Mouse (Mus musculus) cerebellum, adult 11-12 months (tissue): Measurements from ENCODE around the gene Parp11.
A peak's percentile ranks its signal among the peaks of the same experiment; 100 is the strongest.

Experiments used
- DNase-seq: peaks from one replicate; pipeline ENCODE4 v3.0.0; 2022

Parp11 gene

DNA sequence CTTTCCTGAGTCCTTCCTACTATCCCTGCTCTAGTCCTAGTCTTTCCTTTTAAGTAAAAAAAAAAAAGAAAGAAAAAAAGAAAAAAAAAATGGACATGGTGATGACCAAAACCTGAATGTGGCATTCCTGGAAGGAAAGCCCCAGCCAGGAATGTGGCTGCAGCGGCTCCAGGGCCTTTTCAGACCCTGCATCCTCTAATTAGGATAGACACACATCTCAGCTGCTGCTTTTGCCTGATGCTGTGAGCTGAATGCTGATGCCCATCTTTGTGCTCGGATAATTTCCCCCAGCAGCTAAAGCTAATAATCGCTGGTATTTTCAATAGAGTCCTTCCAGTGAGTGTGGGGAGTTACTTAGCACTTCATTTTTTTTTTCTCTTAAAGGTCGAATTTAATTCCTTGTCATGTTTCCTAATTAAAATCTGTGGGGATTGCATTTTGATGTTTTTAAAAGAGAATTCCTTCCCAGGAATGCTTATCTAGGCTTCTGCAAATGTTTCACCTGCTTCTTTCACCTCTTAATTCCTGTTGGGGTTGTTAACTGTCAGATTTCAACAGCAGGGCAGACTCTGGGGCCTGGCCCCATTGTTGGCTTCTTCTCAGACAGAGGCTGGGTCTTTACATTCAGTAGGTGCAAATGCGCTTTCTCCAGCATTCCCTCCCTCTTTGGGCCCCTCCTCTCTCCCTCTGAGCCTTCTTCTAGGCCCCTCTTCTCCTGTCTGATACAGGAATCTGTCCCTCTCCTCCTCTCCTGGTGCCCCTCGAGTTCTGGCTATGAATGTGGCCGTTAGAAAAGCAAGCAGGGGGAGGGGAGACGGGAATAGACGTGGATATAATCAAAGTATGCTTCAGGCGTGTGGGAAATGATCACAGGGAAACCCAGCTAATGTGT is 3.1 kb downstream of the Parp11 start:
- no peak for DNase-seq

DNA sequence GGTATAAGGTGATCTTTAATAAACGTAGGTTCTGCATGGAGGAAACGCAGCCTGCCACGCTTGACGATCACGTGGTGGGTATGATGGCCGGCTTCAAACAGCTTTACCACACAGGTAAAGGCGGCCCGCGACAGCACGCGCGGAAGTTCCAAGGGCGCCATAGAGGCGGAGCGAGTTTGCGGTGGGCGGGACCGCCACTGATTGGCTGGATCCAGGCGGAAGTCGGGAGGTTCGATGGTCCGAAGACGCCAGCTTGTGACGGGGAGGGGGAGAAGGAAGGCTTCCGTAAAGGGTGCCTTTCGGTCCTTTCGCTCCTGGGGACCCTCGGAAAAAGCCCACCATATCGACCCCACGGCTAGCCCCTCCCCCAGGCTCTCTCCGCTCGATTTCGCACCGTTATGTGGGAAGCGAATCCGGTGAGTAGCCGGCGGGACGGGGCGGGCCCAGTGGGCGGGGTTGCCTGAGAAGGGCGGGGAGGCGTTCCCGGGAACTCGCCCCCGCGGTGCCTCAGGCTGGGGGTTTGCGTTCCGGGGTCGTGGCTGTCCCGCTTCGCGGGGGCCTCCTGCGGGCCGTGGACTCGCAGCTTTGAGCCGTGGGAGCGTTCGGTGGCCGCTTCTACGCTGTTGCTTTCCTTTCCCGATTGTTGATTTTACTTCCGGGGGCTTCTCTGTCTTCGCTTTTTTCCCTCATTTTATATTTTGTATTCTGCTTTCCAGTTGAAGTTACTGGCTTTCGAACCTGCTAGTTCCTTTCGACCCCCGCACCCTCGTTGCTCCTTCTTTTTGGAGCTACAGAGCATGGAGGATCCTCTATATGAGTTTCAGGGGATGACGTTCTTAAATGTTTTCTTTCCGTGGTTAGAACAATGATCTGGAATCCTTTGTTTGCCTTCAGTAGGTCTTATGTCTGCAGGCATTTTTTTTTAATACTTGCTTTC is 7.0 kb downstream of the Parp11 start:
- DNase-seq: peak; percentile 89

- DNase-seq: no peak
Measured at GRCm38 (mm10) chr6:127454344-127454707, 7.7 kb downstream of the Parp11 start.

DNA sequence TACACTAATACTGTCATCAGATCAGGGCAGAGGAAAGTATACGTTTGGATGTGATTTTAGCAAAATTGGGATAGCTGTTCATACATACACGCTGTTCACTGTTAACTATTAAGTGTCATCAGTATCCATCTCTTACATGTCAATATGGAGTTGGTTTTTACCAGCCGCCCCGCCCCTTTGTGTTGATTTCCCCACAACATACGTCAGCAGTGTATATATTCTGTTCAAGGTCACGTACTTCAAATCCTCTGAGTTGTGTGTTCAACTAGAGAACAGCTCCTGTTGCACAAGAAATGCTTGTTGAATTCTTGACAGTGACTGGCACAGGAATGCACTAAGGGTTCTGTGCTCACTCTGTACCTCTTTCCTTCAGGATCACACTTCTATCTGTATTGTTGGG is 8.2 kb downstream of the Parp11 start:
- no peak for DNase-seq

DNA sequence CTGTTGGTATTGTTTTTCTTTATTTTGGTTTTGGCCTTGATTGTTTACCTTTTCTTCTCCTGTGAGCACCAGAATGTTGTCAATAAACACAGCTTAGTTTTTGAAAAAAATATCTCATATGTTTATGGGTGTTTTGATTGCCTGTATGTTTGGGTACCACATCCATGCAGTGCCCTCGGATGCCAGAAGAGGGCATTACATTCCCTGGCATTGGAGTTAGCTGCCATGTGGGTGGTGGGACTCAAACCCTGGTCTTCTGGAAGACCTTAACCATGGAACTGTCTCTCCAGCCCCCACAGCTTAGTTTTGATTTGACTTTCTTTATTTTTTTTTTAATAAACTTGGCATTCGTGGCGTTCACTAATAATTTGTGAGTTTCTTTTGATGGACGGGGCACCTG is 8.8 kb downstream of the Parp11 start:
- DNase-seq: no peak

- DNase-seq: no peak
Measured at GRCm38 (mm10) chr6:127456769-127457168, 10.1 kb downstream of the Parp11 start.

GRCm38 (mm10) chr6:127459776-127460175 is 13.1 kb downstream of the Parp11 start:
- DNase-seq: no peak

GRCm38 (mm10) chr6:127461491-127461890 is 14.9 kb downstream of the Parp11 start:
- no peak for DNase-seq

- DNase-seq: no peak
Measured at GRCm38 (mm10) chr6:127462251-127462650, 15.6 kb downstream of the Parp11 start.

DNA sequence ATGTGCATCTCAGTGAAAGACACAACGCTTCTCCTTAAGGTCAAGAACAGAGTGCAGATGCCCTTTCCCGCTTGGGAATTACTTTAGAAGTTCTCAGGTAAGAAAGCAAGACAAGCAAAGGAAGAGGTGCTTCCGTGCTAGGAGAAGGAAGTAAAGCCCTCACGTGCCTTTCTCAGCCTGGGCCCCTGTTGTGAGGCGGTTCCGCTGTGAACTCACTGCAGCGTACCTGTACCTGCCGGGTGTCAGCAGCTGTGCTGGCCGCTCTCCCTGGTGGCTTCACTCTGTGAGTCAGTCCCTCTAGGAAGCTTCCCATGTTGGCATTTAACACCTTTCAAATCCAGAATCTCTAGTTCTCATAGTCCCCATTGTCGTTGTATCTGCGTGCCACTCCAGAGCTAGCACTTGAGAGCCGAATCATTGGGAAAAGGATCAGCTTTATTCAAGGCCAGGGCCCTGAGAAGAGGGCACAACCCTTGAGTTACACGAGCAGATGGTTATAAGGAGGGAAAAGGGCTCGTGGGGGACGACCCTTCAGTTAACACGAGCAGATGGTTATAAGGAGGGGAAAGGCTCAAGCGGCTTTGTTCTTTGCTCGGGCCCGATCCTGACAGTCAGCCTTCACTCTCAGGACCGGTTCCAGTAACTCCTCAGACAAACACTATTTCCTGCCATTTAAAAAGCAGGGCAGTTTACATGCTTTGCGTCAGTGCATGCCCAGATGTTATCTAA is 16.8 kb downstream of the Parp11 start:
- DNase-seq: no peak

DNA sequence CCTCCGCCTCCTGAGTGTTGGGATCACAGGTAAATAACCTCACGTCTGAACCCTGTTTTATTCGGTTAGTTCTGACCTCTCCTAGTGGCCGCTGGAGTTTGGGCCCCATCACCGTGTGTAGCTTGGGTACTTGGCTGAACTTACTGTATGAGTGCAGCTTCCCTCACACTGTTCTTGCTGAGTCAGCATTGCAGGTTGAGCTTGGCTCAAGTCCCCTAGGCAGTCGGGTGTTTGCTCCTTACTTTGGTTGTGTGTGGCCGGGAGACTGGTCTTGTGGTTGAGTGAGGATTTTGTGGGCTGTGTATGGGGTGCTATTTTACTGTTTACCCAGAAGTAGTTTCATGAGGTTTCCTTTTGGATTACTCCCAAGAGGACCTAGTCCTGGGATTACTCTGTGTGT is 17.9 kb downstream of the Parp11 start:
- DNase-seq: no peak

GRCm38 (mm10) chr6:127466749-127467310 is 20.2 kb downstream of the Parp11 start:
- DNase-seq: no peak

- no peak for DNase-seq
Measured at GRCm38 (mm10) chr6:127472078-127472477, 25.4 kb downstream of the Parp11 start.

- DNase-seq: no peak
Measured at GRCm38 (mm10) chr6:127473961-127474360, 27.3 kb downstream of the Parp11 start.

- no peak for DNase-seq
Measured at GRCm38 (mm10) chr6:127475231-127475630, 28.6 kb downstream of the Parp11 start.

- no peak for DNase-seq
Measured at GRCm38 (mm10) chr6:127491046-127491445, 44.4 kb downstream of the Parp11 start.

DNA sequence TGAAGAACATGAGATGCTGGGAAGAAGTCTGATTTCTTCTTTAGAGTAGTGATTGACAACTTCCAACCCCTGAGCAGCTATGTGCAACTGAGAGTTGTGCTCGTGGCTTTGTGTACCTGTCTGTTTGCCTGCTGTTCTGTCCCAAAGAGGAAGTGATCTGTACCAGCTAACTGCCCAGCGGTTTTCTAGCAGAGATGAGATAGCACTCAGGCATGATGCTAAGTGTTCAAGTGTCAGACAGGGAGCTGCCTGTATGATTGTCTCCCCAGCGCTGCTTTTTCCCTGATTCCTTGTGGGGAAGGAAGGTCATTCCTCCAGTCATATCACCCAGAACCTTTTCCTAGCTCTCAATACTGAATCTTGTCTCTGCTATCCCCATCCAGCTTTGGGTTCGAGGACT is 45.9 kb downstream of the Parp11 start:
- no peak for DNase-seq

- DNase-seq: no peak
Measured at GRCm38 (mm10) chr6:127493750-127494149, 47.1 kb downstream of the Parp11 start.

- no peak for DNase-seq
Measured at GRCm38 (mm10) chr6:127494357-127494756, 47.7 kb downstream of the Parp11 start.

DNA sequence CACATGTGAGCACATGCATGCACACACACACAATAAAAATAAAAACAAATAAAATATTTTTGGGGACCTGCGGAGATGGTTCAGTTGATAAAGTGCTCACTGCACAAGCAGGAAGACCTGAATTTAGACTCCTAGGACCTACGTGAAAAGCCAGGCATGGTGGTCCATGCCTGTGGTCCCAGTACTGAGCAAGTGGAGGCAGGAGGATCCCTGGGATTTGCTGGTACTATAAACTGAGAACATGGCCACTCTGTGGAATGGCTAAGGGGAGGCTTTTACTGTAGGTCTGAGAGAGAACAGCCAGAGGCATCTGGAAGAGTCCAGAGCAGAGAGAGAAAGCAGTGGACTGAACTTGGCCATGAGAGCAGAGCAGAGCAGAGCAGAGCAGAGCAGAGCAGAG is 48.6 kb downstream of the Parp11 start:
- no peak for DNase-seq

GRCm38 (mm10) chr6:127495876-127496275 is 49.2 kb downstream of the Parp11 start:
- no peak for DNase-seq

GRCm38 (mm10) chr6:127496841-127497656 is 50.4 kb downstream of the Parp11 start:
- DNase-seq: peak; percentile 17
